Mouse (Mus musculus): ENCODE measurements around the gene Ms4a5. TPM values are rescaled to one million over a fixed set of nuclear protein-coding genes. Genes with fewer than 3 reads are reported as not detected.
"Not testable (repeated sequence)": the region's sequence is repeated elsewhere in the genome, so short reads cannot be mapped to it uniquely, and the experiment has no call there.

Gene Ms4a5
- polyA plus RNA-seq, 1 experiment from 2014 or later: not detected

- Histone ChIP-seq H3K9ac (ENCODE audit: low read depth, low read length) (no peak overlapping the region), H3K4me3 (ENCODE audit: low read depth, low read length) (no peak overlapping the region), H3K27ac (ENCODE audit: low read depth, low read length) (no peak overlapping the region), H3K27me3 (ENCODE audit: control insufficient read depth, insufficient read depth, low read length) (no peaks in the 10 kb centered on the region), H3K4me1 (ENCODE audit: control insufficient read depth, insufficient read depth, low read length) (no peaks in the 10 kb centered on the region), H3K4me2 (no peak overlapping the region), H3K36me3 (ENCODE audit: control insufficient read depth, insufficient read depth, low read length) (no peaks in the 10 kb centered on the region), H3K9me3 (replicated peaks; ENCODE audit: control insufficient read depth, low read length) (no peaks in the 10 kb centered on the region)
- ATAC-seq (replicated peaks; ENCODE audit: insufficient number of reproducible peaks, low FRiP score, low TSS enrichment): no peak
- 88% methylated on average over 3 of the region's 3 CpGs for WGBS (ENCODE audit: insufficient replicate concordance)
These were observed 3.5 kb downstream of the Ms4a5 start for GRCm38 (mm10) chr19:11280223-11280622.

DNA sequence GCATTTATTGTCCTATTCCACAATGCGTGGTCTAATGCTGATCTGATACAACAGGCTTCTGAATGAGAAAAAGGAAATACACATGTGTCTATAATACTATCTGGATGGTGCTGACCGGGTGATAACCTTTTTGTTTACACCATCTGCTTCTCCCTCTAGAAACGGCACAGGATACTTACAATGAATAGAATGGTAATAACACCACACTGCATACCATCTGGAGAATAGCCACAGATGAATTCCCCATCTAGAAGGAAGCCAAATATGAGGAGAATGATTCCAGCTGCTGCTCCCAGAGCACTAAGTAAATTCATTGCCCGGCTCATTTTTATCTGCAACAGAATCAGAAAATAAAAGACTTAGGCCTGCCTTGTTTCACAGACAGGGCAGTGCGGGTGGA lies 7.2 kb downstream of the Ms4a5 start:
- H3K27me3 ChIP-seq (ENCODE audit: control insufficient read depth, insufficient read depth, low read length): no peaks in the 10 kb centered on the region
- H3K27ac ChIP-seq (ENCODE audit: low read depth, low read length): no peak overlapping the region
- no peak overlapping the region for H3K4me3 ChIP-seq (ENCODE audit: low read depth, low read length)
- H3K9ac ChIP-seq (ENCODE audit: low read depth, low read length): no peak overlapping the region
- WGBS (ENCODE audit: insufficient replicate concordance): 61% methylated on average over 5 of the region's 5 CpGs
- no peak for ATAC-seq (replicated peaks; ENCODE audit: insufficient number of reproducible peaks, low FRiP score, low TSS enrichment)
- H3K4me2 ChIP-seq: no peak overlapping the region
- no peaks in the 10 kb centered on the region for H3K4me1 ChIP-seq (ENCODE audit: control insufficient read depth, insufficient read depth, low read length)
- no peaks in the 10 kb centered on the region for H3K9me3 ChIP-seq (replicated peaks; ENCODE audit: control insufficient read depth, low read length)
- H3K36me3 ChIP-seq (ENCODE audit: control insufficient read depth, insufficient read depth, low read length): no peaks in the 10 kb centered on the region

GRCm38 (mm10) chr19:11266956-11267355 lies 16.7 kb downstream of the Ms4a5 start:
- H3K27me3 ChIP-seq (ENCODE audit: control insufficient read depth, insufficient read depth, low read length): no peaks in the 10 kb centered on the region
- H3K4me1 ChIP-seq (ENCODE audit: control insufficient read depth, insufficient read depth, low read length): no peaks in the 10 kb centered on the region
- H3K36me3 ChIP-seq (ENCODE audit: control insufficient read depth, insufficient read depth, low read length): no peaks in the 10 kb centered on the region
- H3K9ac ChIP-seq (ENCODE audit: low read depth, low read length): no peak overlapping the region
- H3K27ac ChIP-seq (ENCODE audit: low read depth, low read length): no peak overlapping the region
- 67% methylated on average over 4 of the region's 4 CpGs for WGBS (ENCODE audit: insufficient replicate concordance)
- H3K4me2 ChIP-seq: no peak overlapping the region
- no peak overlapping the region for H3K4me3 ChIP-seq (ENCODE audit: low read depth, low read length)
- ATAC-seq (replicated peaks; ENCODE audit: insufficient number of reproducible peaks, low FRiP score, low TSS enrichment): no peak
- H3K9me3 ChIP-seq (replicated peaks; ENCODE audit: control insufficient read depth, low read length): no peaks in the 10 kb centered on the region

DNA sequence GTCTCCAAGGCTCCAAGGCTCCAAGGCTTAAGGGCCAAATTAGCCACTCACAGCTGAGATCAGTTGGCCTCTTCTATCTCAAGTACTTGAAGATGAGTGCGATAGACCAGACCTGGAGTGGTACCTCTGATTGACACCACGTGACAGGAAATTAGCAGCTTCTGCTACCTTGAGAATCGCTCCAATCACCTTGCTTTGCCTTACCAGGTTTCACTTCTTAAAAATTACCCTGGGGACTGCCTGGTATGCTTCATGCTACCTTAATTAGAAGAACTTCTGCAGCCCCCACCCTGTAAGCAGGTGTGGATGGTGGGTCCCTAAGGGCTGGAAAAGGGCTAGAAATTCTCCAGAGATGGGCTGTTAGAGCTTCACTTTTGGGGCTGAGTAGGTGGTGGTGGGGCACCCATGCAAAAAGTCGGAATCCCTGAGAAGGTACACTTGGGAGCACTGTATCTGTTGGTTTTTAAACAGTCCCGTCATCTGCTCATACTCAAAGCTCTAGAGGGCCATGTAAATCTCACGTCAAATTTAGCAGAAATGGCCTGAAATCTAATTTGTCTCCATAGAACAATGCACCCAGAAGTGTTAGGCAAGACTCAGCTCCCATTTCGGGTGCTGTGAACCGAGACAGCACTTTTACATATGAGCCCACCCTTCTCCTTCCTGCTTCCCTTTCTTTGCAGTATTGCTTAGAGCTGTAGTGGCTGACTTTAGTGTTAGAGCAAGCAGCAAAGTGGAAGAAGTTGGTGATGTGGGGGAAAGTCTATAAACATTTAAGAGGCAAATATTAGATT lies 17.4 kb downstream of the Ms4a5 start, which contains the start of gene Ms4a1:
TSS of gene Ms4a1 (minus strand) at position 190 of the 794 bp plus-strand sequence.
- no peaks in the 10 kb centered on the region for H3K36me3 ChIP-seq (ENCODE audit: control insufficient read depth, insufficient read depth, low read length)
- WGBS (ENCODE audit: insufficient replicate concordance): 73% methylated on average over 8 of the region's 8 CpGs
- H3K9ac ChIP-seq (ENCODE audit: low read depth, low read length): no peak within 1 kb of the TSS
- no peaks in the 10 kb centered on the region for H3K4me1 ChIP-seq (ENCODE audit: control insufficient read depth, insufficient read depth, low read length)
- no peaks in the 10 kb centered on the region for H3K27me3 ChIP-seq (ENCODE audit: control insufficient read depth, insufficient read depth, low read length)
- H3K27ac ChIP-seq (ENCODE audit: low read depth, low read length): no peak within 1 kb of the TSS
- no peak for ATAC-seq (replicated peaks; ENCODE audit: insufficient number of reproducible peaks, low FRiP score, low TSS enrichment)
- H3K4me3 ChIP-seq (ENCODE audit: low read depth, low read length): no peak within 1 kb of the TSS
- no peak within 1 kb of the TSS for H3K4me2 ChIP-seq
- H3K9me3 ChIP-seq (replicated peaks; ENCODE audit: control insufficient read depth, low read length): no peaks in the 10 kb centered on the region

DNA sequence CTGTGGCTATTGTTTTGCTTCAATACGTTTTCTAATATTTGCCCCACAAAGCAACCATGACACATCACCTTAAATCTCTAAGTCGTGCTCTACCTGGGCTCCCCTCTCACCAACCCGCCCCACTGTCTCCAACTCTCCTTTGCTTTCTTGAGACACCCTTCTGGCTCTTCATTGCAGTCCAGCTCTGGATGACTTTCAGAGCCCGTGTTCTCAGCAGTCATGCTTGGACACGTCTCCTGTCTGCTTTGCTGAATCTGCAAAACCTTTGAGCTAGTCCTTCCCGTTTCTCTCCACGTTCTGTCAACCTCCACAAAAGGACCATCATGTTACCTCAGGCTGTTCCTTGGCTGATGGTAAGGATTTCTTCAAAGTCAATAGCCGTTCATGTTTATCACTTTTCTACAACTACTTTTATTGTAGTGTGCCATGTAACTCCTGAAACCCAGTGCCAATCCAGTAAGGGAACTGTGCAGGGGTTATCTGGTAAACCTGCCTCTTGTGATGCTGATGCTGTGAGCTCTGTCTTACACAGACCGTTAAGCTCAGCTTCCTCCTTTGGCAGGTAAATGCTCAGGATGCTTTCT lies 19.0 kb downstream of the Ms4a5 start:
- H3K9ac ChIP-seq (ENCODE audit: low read depth, low read length): no peak overlapping the region
- 78% methylated on average over 9 of the region's 9 CpGs for WGBS (ENCODE audit: insufficient replicate concordance)
- no peak overlapping the region for H3K4me3 ChIP-seq (ENCODE audit: low read depth, low read length)
- no peaks in the 10 kb centered on the region for H3K4me1 ChIP-seq (ENCODE audit: control insufficient read depth, insufficient read depth, low read length)
- H3K4me2 ChIP-seq: no peak overlapping the region
- no peaks in the 10 kb centered on the region for H3K27me3 ChIP-seq (ENCODE audit: control insufficient read depth, insufficient read depth, low read length)
- ATAC-seq (replicated peaks; ENCODE audit: insufficient number of reproducible peaks, low FRiP score, low TSS enrichment): no peak
- no peak overlapping the region for H3K27ac ChIP-seq (ENCODE audit: low read depth, low read length)
- H3K36me3 ChIP-seq (ENCODE audit: control insufficient read depth, insufficient read depth, low read length): no peaks in the 10 kb centered on the region
- H3K9me3 ChIP-seq (replicated peaks; ENCODE audit: control insufficient read depth, low read length): no peaks in the 10 kb centered on the region

- Histone ChIP-seq H3K4me1 (ENCODE audit: control insufficient read depth, insufficient read depth, low read length) (no peaks in the 10 kb centered on the region), H3K9ac (ENCODE audit: low read depth, low read length) (no peak overlapping the region), H3K4me3 (ENCODE audit: low read depth, low read length) (no peak overlapping the region), H3K27ac (ENCODE audit: low read depth, low read length) (no peak overlapping the region), H3K9me3 (replicated peaks; ENCODE audit: control insufficient read depth, low read length) (no peaks in the 10 kb centered on the region), H3K4me2 (no peak overlapping the region), H3K36me3 (ENCODE audit: control insufficient read depth, insufficient read depth, low read length) (no peaks in the 10 kb centered on the region), H3K27me3 (ENCODE audit: control insufficient read depth, insufficient read depth, low read length) (no peaks in the 10 kb centered on the region)
- 76% methylated on average over 3 of the region's 3 CpGs for WGBS (ENCODE audit: insufficient replicate concordance)
- no peak for ATAC-seq (replicated peaks; ENCODE audit: insufficient number of reproducible peaks, low FRiP score, low TSS enrichment)
These were observed 20.1 kb downstream of the Ms4a5 start for GRCm38 (mm10) chr19:11263549-11263948.

GRCm38 (mm10) chr19:11262932-11263331 lies 20.7 kb downstream of the Ms4a5 start:
- H3K36me3 ChIP-seq (ENCODE audit: control insufficient read depth, insufficient read depth, low read length); H3K9ac ChIP-seq (ENCODE audit: low read depth, low read length); H3K4me2 ChIP-seq; H3K27ac ChIP-seq (ENCODE audit: low read depth, low read length); H3K4me3 ChIP-seq (ENCODE audit: low read depth, low read length); H3K4me1 ChIP-seq (ENCODE audit: control insufficient read depth, insufficient read depth, low read length); H3K9me3 ChIP-seq (replicated peaks; ENCODE audit: control insufficient read depth, low read length); ATAC-seq (replicated peaks; ENCODE audit: insufficient number of reproducible peaks, low FRiP score, low TSS enrichment); H3K27me3 ChIP-seq (ENCODE audit: control insufficient read depth, insufficient read depth, low read length): not testable (repeated sequence)
- 55% methylated on average over 4 of the region's 4 CpGs for WGBS (ENCODE audit: insufficient replicate concordance)

GRCm38 (mm10) chr19:11261522-11261921 lies 22.2 kb downstream of the Ms4a5 start:
- Histone ChIP-seq H3K4me1 (ENCODE audit: control insufficient read depth, insufficient read depth, low read length) (no peaks in the 10 kb centered on the region), H3K36me3 (ENCODE audit: control insufficient read depth, insufficient read depth, low read length) (no peaks in the 10 kb centered on the region), H3K9ac (ENCODE audit: low read depth, low read length) (no peak overlapping the region), H3K4me3 (ENCODE audit: low read depth, low read length) (no peak overlapping the region), H3K9me3 (replicated peaks; ENCODE audit: control insufficient read depth, low read length) (no peaks in the 10 kb centered on the region), H3K27ac (ENCODE audit: low read depth, low read length) (no peak overlapping the region), H3K4me2 (no peak overlapping the region), H3K27me3 (ENCODE audit: control insufficient read depth, insufficient read depth, low read length) (no peaks in the 10 kb centered on the region)
- no peak for ATAC-seq (replicated peaks; ENCODE audit: insufficient number of reproducible peaks, low FRiP score, low TSS enrichment)
- 85% methylated on average over 2 of the region's 2 CpGs for WGBS (ENCODE audit: insufficient replicate concordance)

DNA sequence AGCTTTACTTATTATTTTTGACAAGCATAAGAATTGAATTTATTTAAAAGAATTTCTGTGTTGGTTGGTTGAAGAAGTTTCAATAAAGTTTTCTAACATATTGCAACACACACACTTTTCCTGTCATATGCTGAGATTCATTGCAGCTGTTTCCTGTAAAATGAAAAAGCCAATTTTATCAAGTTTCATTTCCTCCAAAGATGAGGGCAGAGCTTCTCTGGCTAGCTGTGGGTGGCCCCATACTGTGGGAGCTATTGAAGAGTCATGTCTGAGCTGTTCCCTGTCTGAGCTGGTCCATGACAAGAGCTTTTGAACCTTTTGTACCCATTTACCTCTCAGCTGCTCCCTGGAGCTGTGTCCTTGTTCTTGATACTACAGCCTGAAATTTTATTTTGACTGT lies 39.4 kb downstream of the Ms4a5 start:
- no peak for ATAC-seq (replicated peaks; ENCODE audit: insufficient number of reproducible peaks, low FRiP score, low TSS enrichment)
- no peak overlapping the region for H3K27ac ChIP-seq (ENCODE audit: low read depth, low read length)
- no peaks in the 10 kb centered on the region for H3K36me3 ChIP-seq (ENCODE audit: control insufficient read depth, insufficient read depth, low read length)

More for the DNA sequence above, 39.4 kb downstream of the Ms4a5 start:
- Histone ChIP-seq H3K4me1 (ENCODE audit: control insufficient read depth, insufficient read depth, low read length) (no peaks in the 10 kb centered on the region), H3K27me3 (ENCODE audit: control insufficient read depth, insufficient read depth, low read length) (no peaks in the 10 kb centered on the region), H3K9me3 (replicated peaks; ENCODE audit: control insufficient read depth, low read length) (no peaks in the 10 kb centered on the region), H3K9ac (ENCODE audit: low read depth, low read length) (no peak overlapping the region), H3K4me3 (ENCODE audit: low read depth, low read length) (no peak overlapping the region), H3K4me2 (no peak overlapping the region)
